Mouse (Mus musculus) hindbrain, embryonic 14.5 days (tissue): ENCODE measurements at regions not wholly inside any gene's neighbourhood (a gene's known extent, or its start where the extent isn't known, plus 50 kb on each side); places are given as distances from the start of the nearest gene placed in this dataset.
A peak's percentile ranks its signal among the peaks of the same experiment; 100 is the strongest.

Experiments used
- ATAC-seq: fragments of 200-750 bp; cut with Nextera tagmentation; 2 replicates; pipeline ENCODE4 v1.8.0; 2017; ENCODE audit warnings: moderate number of reproducible peaks, mild to moderate bottlenecking, moderate TSS enrichment, moderate library complexity; ENCODE audit not compliant: low FRiP score
- DNase-seq: peaks from one replicate; pipeline ENCODE4 v3.0.0-alpha.2; 2015; ENCODE audit warnings: low spot score
- H3K27ac ChIP-seq: fragments of 300-500 bp; sonication (generic); 2 replicates; pipeline ENCODE4 v1.5.1; 2014; ENCODE audit warnings: mild to moderate bottlenecking, moderate library complexity
- H3K27me3 ChIP-seq: fragments of 300-500 bp; sonication (generic); 2 replicates; pipeline ENCODE4 v1.6.1; 2014; ENCODE audit warnings: mild to moderate bottlenecking, low read length, mixed read lengths; ENCODE audit not compliant: control insufficient read depth, insufficient read depth
- H3K36me3 ChIP-seq: fragments of 300-500 bp; sonication (generic); replicated peaks from 2 replicates; pipeline ENCODE4 v1.6.1; 2014; ENCODE audit not compliant: control insufficient read depth, insufficient read depth
- H3K4me1 ChIP-seq: fragments of 300-500 bp; sonication (generic); replicated peaks from 2 replicates; pipeline ENCODE4 v1.6.1; 2014; ENCODE audit warnings: antibody characterized with exemption, low read length, mixed read lengths; ENCODE audit not compliant: control insufficient read depth, insufficient read depth
- H3K4me2 ChIP-seq: fragments of 300-500 bp; sonication (generic); replicated peaks from 2 replicates; pipeline ENCODE4 v1.6.1; 2014; ENCODE audit warnings: mild to moderate bottlenecking, moderate library complexity
- H3K4me3 ChIP-seq: fragments of 300-500 bp; sonication (generic); replicated peaks from 2 replicates; pipeline ENCODE4 v1.5.1; 2014; ENCODE audit warnings: mild to moderate bottlenecking, low read length
- H3K9ac ChIP-seq: fragments of 300-500 bp; sonication (generic); 2 replicates; pipeline ENCODE4 v1.6.1; 2014
- H3K9me3 ChIP-seq: fragments of 300-500 bp; sonication (generic); 2 replicates; pipeline ENCODE4 v1.6.1; 2016; ENCODE audit warnings: low read length; ENCODE audit not compliant: control insufficient read depth
- WGBS: fragments of 180-500 bp; shearing (Covaris S2); extraction: QIAGEN DNeasy Blood & Tissue Kit; methylation state at CpG from one replicate; pipeline ENCODE4 v1.1.7; 2014; 5-methylcytosine and 5-hydroxymethylcytosine counted together

DNA sequence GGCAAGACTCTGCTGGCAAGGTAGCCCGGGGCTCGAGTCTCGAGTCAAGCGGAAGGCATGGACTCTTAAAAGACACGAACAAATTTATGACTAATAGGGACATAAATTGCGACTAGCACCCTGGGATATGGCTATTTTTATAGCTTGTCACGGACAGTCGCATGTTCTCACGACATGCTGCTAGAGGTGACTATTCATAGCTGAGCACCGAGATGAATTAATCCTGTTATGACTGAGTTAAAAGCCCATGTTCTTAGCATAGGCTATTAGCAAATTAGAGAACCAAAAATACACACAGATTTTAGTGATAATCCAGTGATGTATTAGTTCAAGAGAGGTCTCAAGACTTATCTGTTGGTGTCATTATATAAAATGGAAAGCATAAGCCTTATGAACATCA lies 539.2 kb downstream of the Gm19410 start:
- H3K4me2 ChIP-seq: no peak overlapping the region
- H3K9ac ChIP-seq: no peak overlapping the region
- DNase-seq: no peak
- no peaks in the 10 kb centered on the region for H3K27me3 ChIP-seq
- H3K4me1 ChIP-seq: no peaks in the 10 kb centered on the region
- H3K4me3 ChIP-seq: no peak overlapping the region
- H3K9me3 ChIP-seq: no peaks in the 10 kb centered on the region
- H3K36me3 ChIP-seq: no peaks in the 10 kb centered on the region
- 86% methylated on average over 10 of the region's 10 CpGs for WGBS
- ATAC-seq: no peak
- H3K27ac ChIP-seq: no peak overlapping the region

DNA sequence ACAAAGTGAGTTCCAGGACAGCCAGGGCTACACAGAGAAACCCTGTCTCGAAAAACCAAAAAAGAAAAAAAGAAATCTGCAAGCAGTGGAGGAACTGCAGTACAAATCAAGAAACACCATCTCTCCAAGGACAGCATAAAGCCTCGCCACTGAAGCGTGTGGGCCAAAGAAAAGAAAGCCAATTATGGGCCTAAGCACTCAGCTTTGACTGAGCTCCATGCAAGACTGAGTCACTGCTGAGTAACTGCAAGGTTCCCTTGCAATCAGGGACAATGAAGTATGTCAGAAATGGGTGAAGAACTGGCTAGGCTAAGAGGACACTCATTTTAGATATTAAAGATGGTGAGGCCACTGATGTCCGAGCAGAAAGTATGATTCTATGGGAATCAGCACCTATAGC lies 540.7 kb downstream of the Gm19410 start:
- Histone ChIP-seq H3K4me2 (no peak overlapping the region), H3K27ac (no peak overlapping the region), H3K4me3 (no peak overlapping the region), H3K9me3 (no peaks in the 10 kb centered on the region), H3K9ac (no peak overlapping the region), H3K4me1 (no peaks in the 10 kb centered on the region), H3K27me3 (no peaks in the 10 kb centered on the region), H3K36me3 (no peaks in the 10 kb centered on the region)
- 74% methylated on average over 4 of the region's 4 CpGs for WGBS
- ATAC-seq (no peak), DNase-seq (no peak)

DNA sequence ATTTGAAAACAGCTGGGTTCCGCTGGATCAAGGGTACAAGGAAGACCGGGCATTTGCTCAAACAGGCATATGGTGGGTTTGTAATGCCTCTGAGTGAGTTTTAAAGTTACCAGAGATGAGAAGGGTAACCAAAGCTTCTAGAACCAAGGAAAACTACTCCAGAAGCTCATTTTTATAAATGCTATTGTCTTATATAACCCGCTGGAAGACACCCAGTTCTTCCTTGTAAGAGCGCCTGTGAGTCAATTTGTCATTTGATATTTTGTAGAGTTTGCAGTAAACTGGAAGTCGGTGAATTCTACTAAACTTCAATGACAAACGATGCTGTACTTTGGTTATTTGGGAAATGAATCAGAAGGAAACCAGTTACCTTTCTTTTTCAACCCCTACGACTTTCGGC lies 541.9 kb downstream of the Gm19410 start:
- DNase-seq: no peak
- H3K4me1 ChIP-seq: no peaks in the 10 kb centered on the region
- no peak for ATAC-seq
- no peaks in the 10 kb centered on the region for H3K9me3 ChIP-seq
- 91% methylated on average over 8 of the region's 8 CpGs for WGBS
- no peaks in the 10 kb centered on the region for H3K36me3 ChIP-seq
- H3K27ac ChIP-seq: no peak overlapping the region
- H3K4me2 ChIP-seq: no peak overlapping the region
- H3K27me3 ChIP-seq: no peaks in the 10 kb centered on the region
- no peak overlapping the region for H3K9ac ChIP-seq
- no peak overlapping the region for H3K4me3 ChIP-seq

DNA sequence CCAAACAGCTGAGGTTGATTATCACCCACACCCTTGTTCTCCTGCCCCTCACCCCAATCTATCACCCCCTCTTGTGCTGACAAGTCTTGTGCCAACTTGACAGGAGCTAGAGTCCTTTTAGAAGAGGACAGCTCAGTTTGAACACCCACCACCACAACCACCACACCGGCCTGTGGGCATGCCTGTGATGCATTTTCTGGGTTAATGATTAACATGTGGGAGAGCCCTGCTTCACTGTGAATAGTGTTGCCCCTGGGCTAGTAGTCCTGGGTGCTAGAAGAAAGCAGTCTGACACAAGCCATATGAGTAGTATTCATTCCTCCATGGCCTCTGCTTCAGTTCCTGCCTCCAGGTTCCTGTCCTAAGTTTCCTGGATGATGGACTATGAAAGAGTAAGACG lies 542.5 kb downstream of the Gm19410 start:
- no peaks in the 10 kb centered on the region for H3K9me3 ChIP-seq
- H3K27ac ChIP-seq: no peak overlapping the region
- ATAC-seq (no peak), DNase-seq (no peak)
- H3K4me1 ChIP-seq: no peaks in the 10 kb centered on the region
- no peaks in the 10 kb centered on the region for H3K27me3 ChIP-seq
- no peak overlapping the region for H3K4me2 ChIP-seq
- no peak overlapping the region for H3K4me3 ChIP-seq
- no peak overlapping the region for H3K9ac ChIP-seq
- WGBS: 76% methylated on average over 2 of the region's 2 CpGs
- no peaks in the 10 kb centered on the region for H3K36me3 ChIP-seq

DNA sequence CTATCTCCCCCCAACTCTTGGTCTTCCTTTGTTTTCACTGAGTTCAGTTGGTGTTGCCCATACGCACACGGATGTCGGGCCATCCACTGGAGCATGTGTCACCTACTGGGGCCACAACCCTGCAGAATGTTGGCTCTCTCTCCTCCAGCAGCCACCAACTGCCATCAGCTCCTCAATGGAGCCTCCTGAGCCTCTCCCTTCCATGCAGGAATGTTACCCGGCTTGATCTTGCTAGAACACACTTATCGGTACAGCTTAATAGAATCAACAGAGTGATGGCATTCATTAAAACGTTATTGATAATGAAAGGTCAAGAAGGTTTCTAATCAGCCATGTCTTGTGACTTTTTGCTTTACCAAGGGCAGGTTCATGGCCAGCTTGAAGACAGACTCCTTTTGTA lies 543.7 kb downstream of the Gm19410 start:
- no peak overlapping the region for H3K4me3 ChIP-seq
- no peak overlapping the region for H3K4me2 ChIP-seq
- H3K4me1 ChIP-seq: no peaks in the 10 kb centered on the region
- no peak overlapping the region for H3K9ac ChIP-seq
- H3K9me3 ChIP-seq: no peaks in the 10 kb centered on the region
- DNase-seq (no peak), ATAC-seq (no peak)
- H3K36me3 ChIP-seq: no peaks in the 10 kb centered on the region
- WGBS: 87% methylated on average over 6 of the region's 6 CpGs
- H3K27ac ChIP-seq: no peak overlapping the region
- H3K27me3 ChIP-seq: no peaks in the 10 kb centered on the region

DNA sequence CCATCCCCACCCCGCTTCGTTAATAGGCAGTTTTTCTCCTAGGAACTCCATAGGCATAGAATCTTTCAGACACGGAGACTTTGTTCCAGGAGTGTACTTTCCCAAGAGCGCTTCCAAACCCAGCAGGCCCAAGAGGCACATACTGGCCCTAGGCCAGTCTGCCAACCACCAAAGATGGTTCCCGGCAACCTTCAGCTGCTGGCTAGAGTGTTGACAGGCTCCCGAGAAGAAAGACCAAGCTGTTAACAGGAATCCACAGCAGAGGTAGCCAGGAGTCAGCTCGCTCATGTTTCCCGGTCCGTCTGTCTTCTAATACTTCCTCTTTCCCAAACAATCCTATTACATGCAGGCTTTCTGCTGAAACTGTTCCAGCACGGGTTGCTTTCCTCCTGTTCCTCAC lies 544.4 kb downstream of the Gm19410 start:
- Histone ChIP-seq H3K4me2 (no peak overlapping the region), H3K27ac (no peak overlapping the region), H3K9ac (no peak overlapping the region), H3K27me3 (no peaks in the 10 kb centered on the region), H3K36me3 (no peaks in the 10 kb centered on the region), H3K4me1 (no peaks in the 10 kb centered on the region), H3K4me3 (no peak overlapping the region), H3K9me3 (no peaks in the 10 kb centered on the region)
- WGBS: 70% methylated on average over 10 of the region's 10 CpGs
- ATAC-seq (no peak), DNase-seq (peak; percentile 48)

DNA sequence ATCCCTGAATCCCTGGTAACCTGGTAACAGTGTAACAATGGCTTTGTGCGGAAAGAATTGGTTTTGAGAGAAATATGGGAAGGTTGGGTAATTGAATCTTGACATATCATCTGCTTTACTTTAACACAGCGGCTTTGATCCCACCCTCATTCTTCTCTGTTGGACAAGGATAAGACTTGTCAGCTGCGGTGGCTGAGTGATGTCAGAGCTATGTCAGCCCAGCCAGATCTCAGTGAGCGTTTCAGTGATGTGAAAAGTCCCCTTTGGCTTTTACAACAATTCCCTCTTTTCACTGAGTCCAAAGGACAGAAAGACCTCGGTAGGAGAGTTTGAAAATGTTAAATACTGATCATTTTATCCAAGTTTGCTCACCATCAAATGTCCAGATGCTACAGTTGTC lies 546.1 kb downstream of the Gm19410 start:
- H3K4me1 ChIP-seq: no peaks in the 10 kb centered on the region
- H3K9me3 ChIP-seq: no peaks in the 10 kb centered on the region
- DNase-seq: no peak
- H3K27ac ChIP-seq: no peak overlapping the region
- H3K27me3 ChIP-seq: no peaks in the 10 kb centered on the region
- H3K9ac ChIP-seq: no peak overlapping the region
- H3K4me3 ChIP-seq: no peak overlapping the region
- WGBS: 65% methylated on average over 5 of the region's 5 CpGs
- ATAC-seq: no peak
- no peaks in the 10 kb centered on the region for H3K36me3 ChIP-seq
- H3K4me2 ChIP-seq: no peak overlapping the region

DNA sequence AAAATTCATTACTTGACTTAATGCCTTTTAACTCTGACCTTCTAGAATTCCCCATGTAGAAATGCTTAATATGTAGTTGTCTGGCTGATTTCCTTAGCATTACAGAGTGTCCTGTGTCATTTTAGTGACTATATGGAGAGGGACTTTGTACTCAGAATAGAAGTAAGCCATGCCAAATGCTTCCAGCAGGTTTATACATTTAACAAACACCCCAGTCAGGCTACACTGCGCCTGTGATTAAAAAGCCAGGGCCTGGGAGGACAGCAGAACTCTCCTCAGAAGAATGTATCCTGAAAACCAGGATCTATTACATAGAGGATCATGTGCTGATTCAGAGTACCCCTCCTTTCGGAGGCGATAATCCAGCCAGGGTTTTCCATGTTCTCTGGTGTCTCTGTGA lies 547.4 kb downstream of the Gm19410 start:
- no peak overlapping the region for H3K4me3 ChIP-seq
- H3K4me1 ChIP-seq: no peaks in the 10 kb centered on the region
- no peaks in the 10 kb centered on the region for H3K36me3 ChIP-seq
- DNase-seq: no peak
- no peak overlapping the region for H3K4me2 ChIP-seq
- WGBS: 90% methylated on average over 3 of the region's 3 CpGs
- H3K9me3 ChIP-seq: no peaks in the 10 kb centered on the region
- ATAC-seq: no peak
- H3K27me3 ChIP-seq: no peaks in the 10 kb centered on the region
- no peak overlapping the region for H3K9ac ChIP-seq
- H3K27ac ChIP-seq: no peak overlapping the region

DNA sequence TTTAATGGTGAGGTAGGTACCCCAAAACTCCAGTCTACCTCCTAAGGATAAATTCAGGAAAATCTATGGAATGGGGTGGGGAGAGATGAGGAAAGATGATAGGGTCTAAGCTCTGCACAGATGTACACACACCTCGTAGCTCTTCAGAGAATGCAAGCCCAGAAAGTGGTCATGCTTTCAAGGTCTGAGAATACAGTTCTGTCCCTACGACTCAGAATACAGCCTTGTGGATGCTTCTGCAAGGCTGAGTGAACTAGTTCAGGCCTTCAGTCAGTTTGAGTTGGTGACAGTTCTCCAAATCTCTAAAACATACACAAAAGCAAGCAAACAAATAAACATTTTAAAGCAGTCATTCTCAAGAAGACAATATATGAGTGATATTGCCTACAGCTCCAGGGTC lies 552.8 kb downstream of the Gm19410 start:
- WGBS: 91% methylated on average over 2 of the region's 2 CpGs
- Histone ChIP-seq H3K27me3 (no peaks in the 10 kb centered on the region), H3K4me1 (no peaks in the 10 kb centered on the region), H3K4me3 (no peak overlapping the region), H3K9me3 (no peaks in the 10 kb centered on the region), H3K36me3 (no peaks in the 10 kb centered on the region), H3K27ac (no peak overlapping the region), H3K4me2 (no peak overlapping the region), H3K9ac (no peak overlapping the region)
- ATAC-seq (no peak), DNase-seq (no peak)

DNA sequence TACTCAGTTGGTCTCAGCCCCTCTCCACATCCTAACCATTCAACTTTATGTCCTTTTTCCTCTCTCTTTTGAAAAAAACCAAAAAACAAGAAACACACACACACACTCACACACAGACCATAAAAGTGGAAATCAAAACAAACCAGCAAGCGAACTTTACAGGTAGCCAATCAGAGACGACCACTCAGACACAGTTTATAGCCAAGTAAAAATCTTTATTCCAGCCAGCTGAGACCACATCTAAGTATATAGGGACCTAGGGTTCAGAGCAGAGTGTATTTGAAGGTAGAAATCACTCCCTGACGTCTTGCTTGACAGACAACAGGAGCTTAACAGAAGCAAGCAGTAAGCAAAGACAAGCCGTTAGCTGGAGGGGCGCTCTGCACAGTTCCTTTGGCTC lies 553.3 kb downstream of the Gm19410 start:
- Histone ChIP-seq H3K4me3 (no peak overlapping the region), H3K9me3 (no peaks in the 10 kb centered on the region), H3K4me2 (no peak overlapping the region), H3K4me1 (no peaks in the 10 kb centered on the region), H3K9ac (no peak overlapping the region), H3K27me3 (no peaks in the 10 kb centered on the region), H3K36me3 (no peaks in the 10 kb centered on the region), H3K27ac (no peak overlapping the region)
- ATAC-seq: no peak
- no peak for DNase-seq
- WGBS: 77% methylated on average over 5 of the region's 5 CpGs
